Mouse (Mus musculus): ENCODE results near the gene Crb2.

The Crb2 gene

DNA sequence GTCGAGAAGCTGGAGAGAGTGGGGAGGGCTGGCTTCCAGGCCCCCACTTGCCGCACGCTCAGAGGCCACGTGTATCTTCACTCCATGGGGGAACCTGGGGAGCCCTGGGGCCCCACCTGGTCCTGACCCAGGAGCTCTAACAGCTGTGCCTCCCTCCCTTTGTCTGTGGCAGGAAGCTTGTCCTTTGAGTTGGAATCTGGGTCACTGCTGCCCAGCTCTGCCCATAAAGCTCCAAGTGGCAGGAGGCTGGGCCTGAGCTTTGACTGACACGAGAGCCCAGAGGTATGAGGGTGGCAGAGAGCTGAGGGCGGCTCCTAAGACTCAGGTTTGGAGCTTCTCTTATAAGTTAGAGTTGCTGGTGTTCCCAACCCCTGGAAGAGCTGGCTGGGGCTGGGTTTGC lies 23.1 kb downstream of the Crb2 start:
- no peak for DNase-seq (ENCODE audit: low spot score in 2 of 2)

DNA sequence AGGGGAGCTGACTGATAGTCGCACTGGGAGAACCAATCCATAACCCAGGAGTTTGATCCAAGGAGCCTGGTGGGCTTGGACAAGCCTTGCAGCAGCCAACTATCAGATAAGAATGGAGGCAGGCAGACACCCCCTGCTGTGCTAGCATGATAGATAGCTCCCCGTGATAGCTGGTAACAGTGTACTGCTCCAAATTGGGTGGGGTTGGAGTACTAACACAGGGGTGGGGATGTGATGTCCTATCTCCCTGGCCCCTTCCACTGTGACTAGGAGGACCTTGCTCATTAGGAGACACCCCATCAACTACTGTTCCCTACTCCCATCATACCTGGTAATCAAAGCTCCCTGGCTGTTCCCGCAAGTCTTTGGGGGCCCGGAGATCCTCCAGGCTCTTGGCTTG lies 25.6 kb downstream of the Crb2 start:
- no peak for DNase-seq (ENCODE audit: low spot score in 2 of 2)

DNA sequence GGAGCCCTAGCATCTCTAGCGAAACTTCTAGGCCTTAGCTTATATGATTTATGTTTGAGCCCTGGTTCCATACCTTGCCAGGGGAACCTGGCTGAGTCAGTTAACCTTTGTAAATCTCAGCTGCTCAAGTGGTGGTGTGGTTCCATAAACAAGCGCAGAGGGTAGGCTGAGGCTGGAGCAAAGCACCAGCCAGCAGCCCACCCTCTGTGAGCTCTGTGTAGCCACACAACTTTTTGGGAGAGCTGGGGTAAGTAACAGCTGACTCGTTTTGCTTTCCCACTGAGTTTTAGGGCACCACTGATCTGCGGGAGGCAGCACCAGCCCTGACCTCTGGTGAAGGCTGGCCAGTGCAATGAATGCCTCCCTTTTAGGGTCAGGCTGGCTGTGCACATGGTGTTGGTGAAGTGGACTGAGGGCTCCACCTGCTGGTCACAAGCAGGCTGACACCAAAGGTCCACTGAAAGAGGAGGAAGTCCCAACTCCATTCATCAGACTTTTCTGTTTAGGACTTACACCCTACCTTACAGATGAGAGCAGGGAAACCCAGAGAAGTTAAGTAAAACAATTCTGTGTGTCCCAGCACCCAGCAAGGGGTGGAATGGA lies 26.7 kb downstream of the Crb2 start:
- peak; percentile 71 to 81 for DNase-seq (ENCODE audit: low spot score in 2 of 2)

DNA sequence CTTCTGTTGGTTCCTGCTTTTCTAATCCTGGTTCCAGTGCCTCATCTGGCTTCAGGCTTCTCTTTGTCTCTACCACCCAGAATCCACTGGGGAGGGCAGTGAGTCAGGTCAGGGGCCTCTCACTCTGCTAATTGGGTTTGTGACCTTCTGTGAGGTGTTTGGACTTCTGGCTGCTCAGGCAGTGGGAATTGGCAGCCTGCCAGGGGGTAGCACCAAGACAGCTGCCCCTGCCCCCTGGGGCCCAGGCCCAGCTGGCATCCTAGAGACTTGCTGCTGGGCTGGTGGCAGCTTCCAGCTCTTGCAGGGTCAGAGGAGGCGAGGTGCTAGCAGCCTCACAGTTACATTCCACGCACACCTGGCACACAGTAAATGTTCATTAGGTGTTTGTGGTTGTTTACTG lies 35.6 kb downstream of the Crb2 start:
- no peak for DNase-seq (ENCODE audit: low spot score in 2 of 2)

DNA sequence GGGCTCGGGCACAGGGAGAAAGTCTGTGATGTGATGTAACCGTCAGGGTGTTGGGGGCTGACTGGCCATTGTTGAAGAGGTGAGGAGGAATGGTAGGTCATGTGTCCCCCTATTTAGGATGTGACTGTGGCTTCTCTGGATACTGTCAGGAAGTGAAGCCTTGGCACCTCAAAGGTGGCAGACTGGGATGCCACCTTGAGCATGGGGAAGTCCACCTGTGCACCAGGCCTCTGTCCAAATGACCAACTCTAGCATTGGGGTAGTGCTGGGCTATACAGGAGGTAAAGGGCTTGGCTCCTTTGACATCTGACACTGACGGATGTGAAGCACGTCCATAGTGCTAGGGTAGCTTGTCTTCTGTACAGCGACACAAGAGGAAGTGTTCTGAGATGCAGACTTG lies 36.4 kb downstream of the Crb2 start:
- no peak for DNase-seq (ENCODE audit: low spot score in 2 of 2)

DNA sequence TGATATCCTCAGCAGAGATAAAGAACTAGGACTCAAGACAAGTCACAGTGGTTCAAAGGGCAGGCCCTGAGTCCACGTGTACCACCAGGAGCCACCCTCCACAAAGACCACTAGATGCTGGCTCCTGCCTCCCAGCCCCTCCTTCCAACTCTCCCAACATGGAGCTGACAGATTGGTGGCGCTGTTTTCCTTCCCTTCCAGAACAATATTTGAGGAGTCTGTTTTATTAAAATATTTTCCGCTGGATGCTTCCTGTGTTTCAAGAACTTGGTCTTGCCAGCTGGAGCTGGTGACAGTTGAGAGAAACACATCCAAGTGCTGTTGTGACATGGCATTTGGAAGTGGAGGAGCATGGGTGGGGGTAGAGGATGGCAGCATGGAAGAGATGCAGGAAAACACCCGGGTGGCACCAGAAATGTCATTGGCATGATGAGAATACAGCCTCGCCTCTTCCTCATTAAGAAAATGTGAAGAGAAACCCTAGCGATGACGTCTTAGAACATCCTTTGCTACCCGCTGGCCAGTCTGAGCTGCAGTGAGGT lies 38.8 kb downstream of the Crb2 start:
- DNase-seq (ENCODE audit: low spot score in 2 of 2): no peak

DNA sequence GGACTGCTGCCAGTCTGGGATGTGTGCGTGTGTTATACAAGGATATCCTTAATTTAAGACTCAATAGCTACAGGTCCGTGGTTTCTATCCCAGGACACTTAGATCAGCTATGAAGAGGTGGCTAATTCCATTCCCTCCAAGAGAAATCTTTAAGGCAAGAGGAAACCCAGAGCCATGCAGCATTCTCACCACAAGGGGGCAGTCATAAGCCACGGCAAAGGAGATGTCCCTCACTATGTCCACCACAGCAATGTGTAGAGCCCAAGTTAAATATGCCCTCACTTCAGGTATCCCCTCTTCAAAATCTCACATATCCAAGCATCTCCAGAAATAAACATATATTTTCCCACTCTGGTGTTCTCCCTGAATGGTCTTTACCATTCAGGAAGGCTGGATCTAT lies 39.6 kb downstream of the Crb2 start:
- DNase-seq (ENCODE audit: low spot score in 2 of 2): peak; percentile 85 to 92

DNA sequence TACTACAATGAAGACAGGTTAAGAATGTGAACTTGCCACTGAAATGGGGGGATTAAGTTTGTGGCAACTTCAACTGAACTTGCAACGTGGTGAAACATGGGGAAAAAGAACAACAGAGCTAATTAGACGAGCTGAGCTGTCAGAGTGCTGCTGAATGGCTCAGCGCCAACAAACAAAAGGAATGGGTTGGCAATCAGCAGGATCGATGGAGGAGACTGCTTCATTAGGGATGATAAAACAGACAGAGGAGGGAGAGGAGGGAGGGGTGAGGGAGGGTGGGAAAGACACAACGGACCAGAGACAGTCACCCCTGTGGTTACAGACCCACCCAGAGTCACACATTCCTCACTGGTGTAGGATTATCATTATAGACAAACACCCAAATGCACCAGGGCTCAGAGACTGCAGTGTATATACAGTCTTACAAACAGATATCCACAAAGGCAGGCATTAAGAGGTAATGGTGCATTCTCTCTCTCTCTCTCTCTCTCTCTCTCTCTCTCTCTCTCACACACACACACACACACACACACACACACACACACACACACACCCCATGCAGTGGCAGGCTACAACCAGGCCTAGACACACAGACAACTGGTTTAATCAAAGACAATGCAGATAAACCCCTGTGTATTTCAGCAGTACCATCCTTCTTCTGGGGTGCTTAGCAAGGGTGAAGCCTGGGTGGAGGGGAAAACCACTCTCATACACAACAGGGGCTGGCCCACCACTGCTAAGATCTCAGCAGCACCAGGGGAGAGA lies 42.9 kb downstream of the Crb2 start:
- no peak for DNase-seq (ENCODE audit: low spot score in 2 of 2)

DNA sequence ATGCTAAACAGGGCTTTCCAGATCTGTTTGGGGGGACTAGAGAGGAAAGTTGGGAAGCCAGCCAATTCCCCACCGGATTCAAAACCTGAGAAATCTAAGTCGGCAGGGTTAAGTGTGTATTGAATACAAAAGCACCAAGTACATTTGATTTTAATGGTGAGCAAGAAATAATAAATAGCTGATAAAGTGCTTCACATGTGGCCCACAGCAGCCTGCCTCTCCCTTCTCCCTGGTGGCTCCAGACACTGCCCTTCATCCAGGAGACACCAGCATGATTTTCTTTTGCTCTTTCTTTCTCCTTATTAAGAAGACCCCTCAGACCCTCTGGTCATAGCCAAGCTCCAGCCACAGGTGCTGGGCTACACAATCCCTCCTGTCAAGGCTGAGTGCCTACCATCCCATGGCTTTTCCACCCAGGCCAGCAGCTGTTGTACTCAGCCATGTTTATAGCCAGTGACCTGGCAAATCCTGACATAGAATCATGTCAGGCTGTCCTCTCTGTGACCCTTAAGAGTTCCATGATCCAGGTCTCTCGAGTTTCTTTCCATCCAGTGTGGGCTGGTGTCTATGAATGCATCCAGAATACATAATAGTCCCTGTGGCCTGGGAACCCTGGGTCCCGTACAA lies 43.6 kb downstream of the Crb2 start:
- no peak for DNase-seq (ENCODE audit: low spot score in 2 of 2)

DNA sequence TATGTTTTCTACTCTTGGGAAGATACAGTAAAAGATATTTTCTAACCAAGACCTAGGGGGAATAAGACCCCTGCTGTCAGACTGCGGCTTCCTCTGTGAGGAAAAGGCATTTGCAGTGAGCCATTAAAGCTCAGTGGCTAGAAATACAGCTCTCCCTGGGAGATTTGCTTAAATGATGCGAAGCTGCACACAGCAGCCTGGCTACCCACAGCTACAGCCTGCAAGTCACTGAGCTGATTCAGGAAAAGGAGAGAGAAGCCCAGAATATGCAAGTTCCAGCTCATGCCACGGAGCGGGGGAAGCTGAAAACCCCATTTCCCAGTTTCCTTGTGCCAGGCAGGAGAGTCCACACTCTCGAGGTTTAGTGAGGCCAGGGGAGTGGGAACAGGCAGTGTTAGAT lies 46.1 kb downstream of the Crb2 start:
- no peak for DNase-seq (ENCODE audit: low spot score in 2 of 2)

DNA sequence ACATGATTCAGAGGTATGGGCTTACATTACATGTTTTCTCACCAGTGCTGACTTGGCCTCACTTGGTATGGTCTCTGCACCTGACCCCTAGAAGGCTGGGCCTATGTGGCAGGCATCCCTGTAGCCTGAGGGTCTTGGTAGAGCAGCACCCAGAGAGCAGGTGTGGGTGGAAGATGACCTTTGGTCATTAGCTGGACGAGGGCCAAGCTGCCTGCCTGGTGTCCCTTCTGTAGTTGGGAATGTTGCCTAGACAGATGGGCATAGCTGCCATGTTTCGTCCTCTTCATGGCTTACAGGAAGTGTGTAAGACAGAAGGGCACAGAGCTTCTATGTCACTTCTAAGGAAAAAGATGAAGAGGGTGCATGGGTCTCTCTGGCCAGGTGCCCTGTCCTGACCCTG lies 47.8 kb downstream of the Crb2 start:
- no peak for DNase-seq (ENCODE audit: low spot score in 2 of 2)

DNA sequence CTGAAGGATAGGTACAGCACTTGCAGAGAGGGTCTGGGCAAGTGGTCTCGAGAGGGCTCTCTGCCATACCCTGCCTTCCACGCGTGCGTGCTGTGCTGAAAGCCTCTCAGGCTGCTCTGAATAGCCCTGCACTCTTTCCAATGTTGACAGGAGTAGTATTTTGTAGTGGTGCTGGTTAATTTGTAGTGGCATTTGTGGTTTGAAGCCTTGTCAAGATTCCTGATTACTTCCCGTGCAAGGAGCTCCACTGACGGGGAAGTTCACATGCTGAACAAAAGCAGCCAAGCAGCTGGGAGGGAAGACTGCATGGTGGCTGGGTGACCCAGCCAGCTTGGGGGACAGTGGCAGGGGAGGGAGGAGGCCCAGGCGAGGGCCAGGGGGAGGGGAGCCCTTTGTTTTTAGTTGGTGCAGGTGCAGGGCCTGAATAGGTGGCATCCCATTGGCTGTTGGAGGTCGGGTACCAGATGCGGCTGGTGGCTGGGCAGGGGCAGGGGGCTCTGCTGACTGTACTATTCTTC lies 53.8 kb downstream of the Crb2 start:
- DNase-seq (ENCODE audit: low spot score in 2 of 2): no peak

DNA sequence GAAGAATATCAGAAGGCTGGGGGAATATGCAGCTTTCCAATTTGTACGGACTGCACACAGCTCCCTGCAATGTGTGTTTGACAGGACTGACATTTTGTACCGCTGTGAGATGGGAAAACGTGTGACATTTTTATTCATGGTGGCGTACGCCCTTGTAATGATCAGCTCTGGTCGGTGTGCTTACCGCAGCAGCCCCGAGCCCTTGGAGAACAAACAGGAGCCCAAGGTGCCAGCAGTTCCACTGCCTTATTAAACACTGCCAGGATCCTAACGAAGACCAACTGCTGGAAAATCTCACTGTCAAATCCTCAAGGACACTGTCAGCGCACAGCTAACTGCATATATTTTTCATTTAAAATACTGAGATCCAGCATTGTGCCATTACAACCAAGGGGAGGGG lies 56.2 kb downstream of the Crb2 start:
- DNase-seq (ENCODE audit: low spot score in 2 of 2): no peak

DNA sequence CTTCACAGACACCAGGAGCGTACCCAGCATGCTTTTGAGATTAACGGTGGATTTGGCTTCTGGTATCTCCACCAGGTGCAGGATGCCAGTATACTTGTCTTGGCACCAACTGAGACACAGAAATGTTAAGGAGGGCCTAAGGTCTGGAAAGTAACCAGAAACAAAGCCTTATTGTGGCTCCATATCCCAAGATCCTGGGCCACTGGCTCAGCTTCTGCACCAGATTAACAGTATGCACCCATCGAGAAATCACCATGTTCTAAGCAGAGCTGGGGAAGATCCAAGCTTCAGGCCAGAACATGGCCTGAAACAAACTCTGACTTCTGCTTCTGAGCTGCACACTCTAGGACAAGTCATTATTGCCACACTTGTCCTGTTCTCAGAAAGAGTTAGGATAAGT lies 60.9 kb downstream of the Crb2 start:
- DNase-seq (ENCODE audit: low spot score in 2 of 2): no peak

DNA sequence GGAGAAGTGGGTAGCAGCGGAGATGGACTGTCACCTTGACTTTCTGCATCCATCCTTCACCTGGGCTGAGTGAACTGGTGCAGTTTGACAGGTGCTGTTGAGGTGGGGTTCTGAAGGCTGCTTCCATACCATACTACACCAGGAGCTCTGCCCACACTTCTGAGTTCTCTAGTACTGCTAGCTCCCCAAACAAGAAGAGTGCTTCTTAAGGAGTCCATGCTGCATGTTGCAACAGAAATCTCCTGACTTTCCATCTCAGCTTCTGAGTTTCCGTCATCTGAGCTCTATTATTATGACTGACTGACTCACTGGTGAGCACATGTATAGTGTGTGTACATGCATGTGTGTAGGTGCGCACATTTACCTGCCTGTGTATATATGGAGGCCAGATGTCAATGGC lies 61.5 kb downstream of the Crb2 start:
- no peak for DNase-seq (ENCODE audit: low spot score in 2 of 2)

DNA sequence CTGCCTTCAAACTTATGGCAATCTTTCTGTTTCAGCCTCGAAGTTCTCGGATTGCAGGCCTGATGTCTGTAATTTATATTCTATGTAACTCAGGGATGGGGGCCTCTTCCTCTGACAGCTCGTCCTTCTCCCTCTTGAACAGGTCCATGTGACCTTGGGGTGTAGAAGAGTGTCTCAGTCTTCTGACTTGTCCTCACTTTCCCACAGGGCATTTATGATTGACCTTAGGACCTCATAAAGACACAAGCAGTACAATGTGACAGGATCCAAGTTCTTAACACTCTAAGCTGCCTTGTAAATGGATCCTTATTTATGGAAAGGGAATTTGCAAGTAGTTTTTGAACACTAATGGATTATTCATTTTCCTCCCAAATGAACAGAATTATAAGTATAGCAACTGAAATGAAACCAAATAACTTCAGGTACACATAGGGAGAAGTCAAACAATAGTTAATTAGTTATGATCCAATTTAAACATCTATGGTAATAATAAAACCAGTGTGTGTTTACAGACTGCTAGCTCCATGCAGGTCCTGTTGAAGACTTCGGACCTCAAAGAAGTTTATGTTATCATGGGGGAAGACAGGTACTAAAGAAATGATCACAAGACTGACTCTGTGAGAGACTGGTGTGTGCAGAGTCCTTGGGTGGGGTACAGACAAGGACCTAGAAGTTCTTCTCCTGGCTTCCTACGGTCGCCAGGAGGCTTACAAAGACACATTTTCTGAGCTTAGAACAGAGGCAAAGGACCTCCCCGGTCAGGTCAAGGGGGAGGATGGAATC lies 62.3 kb downstream of the Crb2 start:
- DNase-seq (ENCODE audit: low spot score in 2 of 2): no peak

DNA sequence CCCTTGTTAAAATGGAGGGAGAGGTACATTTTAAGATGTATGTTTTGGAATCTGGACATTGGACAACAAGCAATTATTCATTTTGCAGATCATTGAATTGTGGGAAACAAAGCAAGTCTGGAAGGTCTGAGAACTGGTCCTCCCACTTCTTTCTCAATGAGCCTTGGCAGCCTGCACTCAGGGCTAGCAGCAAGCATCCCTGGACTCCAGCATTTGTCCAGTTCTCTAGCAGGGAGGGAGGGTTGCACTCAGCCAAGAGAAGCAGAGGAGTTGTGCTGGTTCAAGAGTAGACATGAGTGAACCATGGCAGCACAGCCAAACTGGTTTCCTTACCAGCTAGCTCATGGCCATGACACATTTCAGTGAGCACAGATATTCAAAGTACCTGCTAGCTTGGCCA lies 63.9 kb downstream of the Crb2 start:
- no peak for DNase-seq (ENCODE audit: low spot score in 2 of 2)

DNA sequence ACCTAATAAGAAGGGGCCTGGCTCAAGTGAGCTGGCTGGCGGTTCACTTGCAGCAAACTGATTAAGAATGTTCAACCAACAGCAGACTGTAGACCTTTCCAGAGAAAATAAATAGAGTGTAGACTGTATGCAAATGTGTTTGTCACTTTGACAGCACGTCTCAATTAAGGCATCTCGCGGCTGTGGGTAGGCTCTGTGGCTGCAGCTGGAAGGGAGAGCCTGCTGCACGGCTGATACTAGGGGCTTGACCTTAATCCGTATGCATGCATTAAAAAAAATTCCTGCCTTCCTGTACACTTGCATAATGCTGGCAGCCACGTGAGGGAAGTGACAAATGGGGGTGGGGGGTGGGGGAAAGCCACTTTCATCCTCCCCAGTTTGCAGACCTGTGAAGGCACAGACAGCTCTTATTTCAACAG lies 66.1 kb downstream of the Crb2 start:
- peak in 1 of 2 experiments; percentile 20 for DNase-seq (ENCODE audit: low spot score in 2 of 2)

DNA sequence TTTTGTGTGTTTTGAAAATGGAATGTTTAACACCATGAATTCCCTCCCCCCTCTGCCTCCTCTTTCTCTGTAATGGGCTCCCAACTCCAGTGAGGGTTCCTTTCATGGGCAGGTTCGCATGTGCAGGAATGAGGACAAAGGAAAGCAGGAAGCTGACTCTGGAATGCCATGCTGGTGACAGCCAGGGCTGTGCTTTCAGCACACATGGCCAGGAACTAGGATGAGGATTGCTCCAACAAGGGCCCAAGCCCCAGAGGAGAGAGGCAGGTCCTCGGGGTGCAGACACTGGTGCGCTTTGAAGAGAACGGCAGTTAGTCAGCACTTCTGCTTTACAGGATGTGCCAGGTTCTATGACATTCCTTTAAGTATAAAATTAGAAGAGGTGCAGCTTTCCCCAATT lies 66.7 kb downstream of the Crb2 start:
- DNase-seq (ENCODE audit: low spot score in 2 of 2): peak; percentile 25 to 36
